Mouse (Mus musculus) CH12.LX (cell line): ENCODE measurements around the gene Egf.
A peak's percentile ranks its signal among the peaks of the same experiment; 100 is the strongest.

ENCODE experiments used
- CTCF ChIP-seq, 2 experiments: IDR thresholded peaks in 1 of 2; conservative IDR thresholded peaks in 1 of 2; 2 replicates each; pipeline ENCODE4 v1.5.1; 2011 to 2012; ENCODE audit warnings: low read depth in 2 of 2, low read length in 2 of 2, improper control_type of control experiment in 1 of 2, inconsistent platforms in 1 of 2, mild to moderate bottlenecking in 1 of 2, moderate library complexity in 1 of 2
- E2F4 ChIP-seq: IDR thresholded peaks from 2 replicates; pipeline ENCODE4 v1.6.1; 2011; ENCODE audit warnings: low read depth, low read length, improper control_type of control experiment; ENCODE audit not compliant: insufficient replicate concordance
- ELF1 ChIP-seq: IDR thresholded peaks from 2 replicates; pipeline ENCODE4 v1.6.1; 2014; ENCODE audit warnings: low read depth, mild to moderate bottlenecking, inconsistent platforms, low read length, improper control_type of control experiment
- EP300 ChIP-seq: IDR thresholded peaks from 2 replicates; pipeline ENCODE4 v1.6.1; 2011; ENCODE audit warnings: low read length, improper control_type of control experiment
- HCFC1 ChIP-seq: IDR thresholded peaks from 2 replicates; pipeline ENCODE4 v1.6.1; 2012; ENCODE audit warnings: low read depth, mild to moderate bottlenecking, inconsistent platforms, low read length, improper control_type of control experiment
- MEF2A ChIP-seq: IDR thresholded peaks from 2 replicates; pipeline ENCODE4 v1.6.1; 2014; ENCODE audit warnings: low read depth, mild to moderate bottlenecking, inconsistent platforms, low read length, improper control_type of control experiment, borderline replicate concordance
- MYC ChIP-seq: IDR thresholded peaks from 2 replicates; pipeline ENCODE4 v1.6.1; 2011; ENCODE audit warnings: low read depth, mild to moderate bottlenecking, improper control_type of control experiment, low read length
- POLR2A ChIP-seq: IDR thresholded peaks from 2 replicates; pipeline ENCODE4 v1.6.1; 2011; ENCODE audit warnings: low read depth, mild to moderate bottlenecking, improper control_type of control experiment, low read length
- UBTF ChIP-seq: IDR thresholded peaks from 2 replicates; pipeline ENCODE4 v1.6.1; 2012; ENCODE audit warnings: low read depth, mild to moderate bottlenecking, inconsistent platforms, low read length, improper control_type of control experiment, moderate library complexity
- USF2 ChIP-seq: conservative IDR thresholded peaks from 2 replicates; pipeline ENCODE4 v1.6.1; 2011; ENCODE audit warnings: low read depth, low read length, improper control_type of control experiment
- ZC3H11A ChIP-seq: IDR thresholded peaks from 2 replicates; pipeline ENCODE4 v1.6.1; 2012; ENCODE audit warnings: low read depth, mild to moderate bottlenecking, inconsistent platforms, low read length, improper control_type of control experiment
- ZNF384 ChIP-seq: IDR thresholded peaks from 2 replicates; pipeline ENCODE4 v1.6.1; 2012; ENCODE audit warnings: low read depth, low read length, improper control_type of control experiment, inconsistent platforms

DNA sequence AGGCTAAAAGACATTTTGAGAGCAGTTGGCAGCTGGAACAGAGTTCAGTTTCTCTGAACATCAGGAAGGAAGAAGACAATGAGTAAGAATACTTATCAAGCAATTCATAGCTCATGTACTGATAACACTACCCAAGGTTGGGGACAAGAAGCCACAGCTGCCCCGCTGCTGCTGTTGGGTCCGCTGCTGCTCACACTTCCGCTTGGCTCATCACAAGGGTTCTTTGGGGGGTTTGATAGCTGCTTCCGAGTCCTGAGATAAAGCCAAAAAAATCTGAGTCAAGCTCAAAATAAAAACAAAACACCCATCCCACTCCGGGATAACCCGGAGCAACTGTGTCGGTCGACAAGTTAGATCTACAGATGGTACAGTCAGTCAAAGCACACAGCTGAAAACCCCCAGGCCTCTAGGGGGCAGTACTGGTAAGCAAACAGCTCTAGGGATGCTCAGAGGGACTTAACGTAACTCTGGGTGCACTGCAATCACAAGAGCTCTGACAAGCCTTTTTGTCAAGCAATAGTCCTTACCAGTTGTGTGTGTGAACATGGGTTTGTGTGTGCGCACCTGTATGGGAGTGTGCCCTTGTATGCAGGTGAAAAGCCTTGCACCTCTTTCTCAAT lies 71.9 kb downstream of the Egf start:
- TF ChIP-seq ELF1: no peak
- peak; percentile 59 to 60 for TF ChIP-seq CTCF (conservative IDR thresholded peaks at IDR 0.05 in 1 of 2, IDR thresholded peaks at IDR 0.05 in 1 of 2; ENCODE audit: low read depth in 2 of 2, low read length in 2 of 2)
- TF ChIP-seq ZNF384: no peak
- no peak for TF ChIP-seq POLR2A
- TF ChIP-seq ZC3H11A: no peak
- TF ChIP-seq E2F4: no peak
- no peak for TF ChIP-seq HCFC1
- no peak for TF ChIP-seq MEF2A
- TF ChIP-seq UBTF: no peak
- no peak for TF ChIP-seq EP300
- TF ChIP-seq MYC: no peak
- no peak for TF ChIP-seq USF2
